Mouse (Mus musculus): ENCODE results near the gene Dohh. TPM values are rescaled to one million over a fixed set of nuclear protein-coding genes. Genes with fewer than 3 reads are reported as not detected.

Dohh gene
- polyA plus RNA-seq, 1 experiment from 2014 or later, result 68.9 TPM

- H3K4me1 ChIP-seq (replicated peaks; ENCODE audit: control insufficient read depth, insufficient read depth, low read length), result peaks cover 28% of the 10 kb centered on the region
- H3K4me3 ChIP-seq (replicated peaks; ENCODE audit: low read length), result peak overlapping the region; percentile 13; the same call in 1 of the 2 replicates
- 44% methylated on average over 12 of the region's 12 CpGs for WGBS
- no peaks in the 10 kb centered on the region for H3K27me3 ChIP-seq (ENCODE audit: control insufficient read depth, insufficient read depth, low read length)
- peaks cover 12% of the 10 kb centered on the region; the same call in 1 of the 2 replicates for H3K36me3 ChIP-seq (replicated peaks; ENCODE audit: control insufficient read depth, insufficient read depth)
- H3K27ac ChIP-seq, result peak overlapping the region; percentile 55; the same call in 1 of the 2 replicates
- no peaks in the 10 kb centered on the region for H3K9me3 ChIP-seq (ENCODE audit: control insufficient read depth, low read length)
- peak overlapping the region; percentile 44 for H3K4me2 ChIP-seq (replicated peaks)
- no peak overlapping the region for H3K9ac ChIP-seq
- ATAC-seq (ENCODE audit: low FRiP score), result no peak
- DNase-seq (ENCODE audit: low spot score), result no peak
Measured at GRCm38 (mm10) chr10:81417227-81418215, 33.3 kb downstream of the Dohh start.

GRCm38 (mm10) chr10:81418216-81419070 lies 34.2 kb downstream of the Dohh start:
- DNase-seq (ENCODE audit: low spot score) (no peak), ATAC-seq (ENCODE audit: low FRiP score) (no peak)
- no peaks in the 10 kb centered on the region for H3K27me3 ChIP-seq (ENCODE audit: control insufficient read depth, insufficient read depth, low read length)

GRCm38 (mm10) chr10:81419111-81419928 lies 35.1 kb downstream of the Dohh start:
- WGBS, result 92% methylated on average over 10 of the region's 10 CpGs
- ATAC-seq (ENCODE audit: low FRiP score) (no peak), DNase-seq (ENCODE audit: low spot score) (no peak)
- Histone ChIP-seq H3K4me2 (replicated peaks) (no peak overlapping the region), H3K27ac (no peak overlapping the region), H3K9me3 (ENCODE audit: control insufficient read depth, low read length) (no peaks in the 10 kb centered on the region), H3K4me3 (replicated peaks; ENCODE audit: low read length) (no peak overlapping the region), H3K36me3 (replicated peaks; ENCODE audit: control insufficient read depth, insufficient read depth) (peaks cover 12% of the 10 kb centered on the region; the same call in 1 of the 2 replicates), H3K27me3 (ENCODE audit: control insufficient read depth, insufficient read depth, low read length) (peaks cover 2% of the 10 kb centered on the region; the same call in 1 of the 2 replicates), H3K9ac (no peak overlapping the region), H3K4me1 (replicated peaks; ENCODE audit: control insufficient read depth, insufficient read depth, low read length) (peaks cover 19% of the 10 kb centered on the region)

More at GRCm38 (mm10) chr10:81418216-81419070, 34.2 kb downstream of the Dohh start:
- Histone ChIP-seq H3K9me3 (ENCODE audit: control insufficient read depth, low read length) (no peaks in the 10 kb centered on the region), H3K4me2 (replicated peaks) (no peak overlapping the region), H3K4me3 (replicated peaks; ENCODE audit: low read length) (no peak overlapping the region), H3K9ac (no peak overlapping the region), H3K27ac (no peak overlapping the region), H3K36me3 (replicated peaks; ENCODE audit: control insufficient read depth, insufficient read depth) (peaks cover 12% of the 10 kb centered on the region; the same call in 1 of the 2 replicates), H3K4me1 (replicated peaks; ENCODE audit: control insufficient read depth, insufficient read depth, low read length) (peaks cover 27% of the 10 kb centered on the region)
- 45% methylated on average over 11 of the region's 11 CpGs for WGBS

DNA sequence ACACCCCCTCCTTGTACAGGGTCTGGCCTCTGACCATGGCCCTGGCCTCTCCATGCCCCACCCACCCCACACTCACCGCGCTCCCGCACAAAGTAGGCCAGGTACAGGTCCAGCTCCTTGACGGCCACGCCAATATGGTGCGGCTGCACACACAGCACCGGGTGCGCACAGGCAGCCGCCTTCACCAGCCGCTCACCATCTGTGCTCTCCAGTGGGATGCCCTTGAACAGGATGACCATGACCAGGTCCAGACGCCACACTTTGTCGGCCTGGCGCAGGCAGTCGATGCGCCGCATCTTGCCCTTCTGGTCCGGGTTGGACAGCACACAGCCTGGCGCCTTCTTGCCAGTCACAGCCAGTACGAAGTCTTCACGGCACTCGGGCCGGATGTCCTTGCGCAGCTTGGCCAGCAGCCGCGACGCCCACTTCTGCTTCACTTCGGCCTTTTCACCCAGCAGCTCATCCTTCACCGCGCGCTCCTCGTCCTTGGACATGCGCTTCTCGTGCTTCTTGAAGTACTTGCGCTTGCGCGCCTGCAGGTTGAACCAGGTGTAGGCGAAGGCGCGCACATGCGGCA lies 36.1 kb downstream of the Dohh start:
- H3K36me3 ChIP-seq (replicated peaks; ENCODE audit: control insufficient read depth, insufficient read depth), result peaks cover 12% of the 10 kb centered on the region; the same call in 1 of the 2 replicates
- H3K27me3 ChIP-seq (ENCODE audit: control insufficient read depth, insufficient read depth, low read length), result peaks cover 8% of the 10 kb centered on the region
- peaks cover 20% of the 10 kb centered on the region for H3K4me1 ChIP-seq (replicated peaks; ENCODE audit: control insufficient read depth, insufficient read depth, low read length)
- ATAC-seq (ENCODE audit: low FRiP score) (no peak), DNase-seq (ENCODE audit: low spot score) (no peak)
- H3K27ac ChIP-seq, result no peak overlapping the region
- no peak overlapping the region for H3K4me2 ChIP-seq (replicated peaks)
- no peaks in the 10 kb centered on the region for H3K9me3 ChIP-seq (ENCODE audit: control insufficient read depth, low read length)
- no peak overlapping the region for H3K4me3 ChIP-seq (replicated peaks; ENCODE audit: low read length)
- H3K9ac ChIP-seq, result no peak overlapping the region
- 86% methylated on average over 40 of the region's 40 CpGs for WGBS

- H3K36me3 ChIP-seq (replicated peaks; ENCODE audit: control insufficient read depth, insufficient read depth), result peaks cover 12% of the 10 kb centered on the region; the same call in 1 of the 2 replicates
- peaks cover 15% of the 10 kb centered on the region for H3K27me3 ChIP-seq (ENCODE audit: control insufficient read depth, insufficient read depth, low read length)
- ATAC-seq (ENCODE audit: low FRiP score) (no peak), DNase-seq (ENCODE audit: low spot score) (no peak)
- no peak overlapping the region for H3K4me2 ChIP-seq (replicated peaks)
- peaks cover 30% of the 10 kb centered on the region for H3K4me1 ChIP-seq (replicated peaks; ENCODE audit: control insufficient read depth, insufficient read depth, low read length)
- no peak overlapping the region for H3K4me3 ChIP-seq (replicated peaks; ENCODE audit: low read length)
- WGBS, result 77% methylated on average over 4 of the region's 4 CpGs
- no peak overlapping the region for H3K9ac ChIP-seq
- no peak overlapping the region for H3K27ac ChIP-seq
- H3K9me3 ChIP-seq (ENCODE audit: control insufficient read depth, low read length), result no peaks in the 10 kb centered on the region
Measured at GRCm38 (mm10) chr10:81421041-81421796, 37.0 kb downstream of the Dohh start.

DNA sequence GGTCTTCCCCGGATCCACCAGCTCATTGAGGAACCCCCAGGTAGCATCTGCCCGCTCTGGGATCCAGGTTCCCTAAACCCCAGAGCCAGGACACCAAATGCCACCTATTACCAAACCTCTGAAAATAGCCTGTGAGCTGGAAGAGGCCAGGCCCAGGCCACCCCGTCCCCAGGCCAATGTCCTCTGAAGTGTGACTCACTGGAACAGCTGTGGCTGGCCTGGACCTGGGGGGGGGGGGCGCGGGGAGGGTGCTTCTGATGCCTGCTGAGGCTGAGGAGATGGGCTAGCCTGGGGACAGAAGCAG lies 37.5 kb downstream of the Dohh start:
- H3K4me1 ChIP-seq (replicated peaks; ENCODE audit: control insufficient read depth, insufficient read depth, low read length), result peaks cover 35% of the 10 kb centered on the region
- H3K4me2 ChIP-seq (replicated peaks), result no peak overlapping the region
- H3K9me3 ChIP-seq (ENCODE audit: control insufficient read depth, low read length), result no peaks in the 10 kb centered on the region
- DNase-seq (ENCODE audit: low spot score) (no peak), ATAC-seq (ENCODE audit: low FRiP score) (no peak)
- H3K27me3 ChIP-seq (ENCODE audit: control insufficient read depth, insufficient read depth, low read length), result peaks cover 18% of the 10 kb centered on the region
- H3K9ac ChIP-seq, result no peak overlapping the region
- peaks cover 12% of the 10 kb centered on the region; the same call in 1 of the 2 replicates for H3K36me3 ChIP-seq (replicated peaks; ENCODE audit: control insufficient read depth, insufficient read depth)
- no peak overlapping the region for H3K27ac ChIP-seq
- WGBS, result 79% methylated on average over 4 of the region's 5 CpGs
- H3K4me3 ChIP-seq (replicated peaks; ENCODE audit: low read length), result no peak overlapping the region

DNA sequence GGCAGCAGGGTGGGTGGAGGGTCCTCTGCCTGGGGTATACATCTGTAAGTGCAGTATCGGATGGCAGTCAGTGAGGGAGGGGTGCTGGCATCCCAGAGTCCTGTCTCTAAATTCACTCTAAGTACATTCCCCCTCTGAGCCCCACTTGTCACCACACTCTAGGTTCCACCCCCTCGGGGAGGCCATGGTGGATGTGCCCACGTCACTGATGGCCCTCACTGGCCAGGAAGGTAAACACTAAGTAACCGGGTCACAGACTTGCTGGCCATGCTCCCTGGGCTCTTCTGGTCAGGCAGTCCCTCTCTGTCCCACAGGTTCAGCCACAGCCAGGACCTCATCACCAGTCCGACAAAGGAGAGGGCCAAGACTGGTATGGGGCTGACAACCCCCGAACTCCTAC lies 38.0 kb downstream of the Dohh start:
- Histone ChIP-seq H3K27ac (no peak overlapping the region), H3K9me3 (ENCODE audit: control insufficient read depth, low read length) (no peaks in the 10 kb centered on the region), H3K36me3 (replicated peaks; ENCODE audit: control insufficient read depth, insufficient read depth) (peaks cover 12% of the 10 kb centered on the region; the same call in 1 of the 2 replicates), H3K4me2 (replicated peaks) (no peak overlapping the region), H3K9ac (no peak overlapping the region), H3K4me3 (replicated peaks; ENCODE audit: low read length) (no peak overlapping the region), H3K27me3 (ENCODE audit: control insufficient read depth, insufficient read depth, low read length) (peaks cover 22% of the 10 kb centered on the region), H3K4me1 (replicated peaks; ENCODE audit: control insufficient read depth, insufficient read depth, low read length) (peaks cover 38% of the 10 kb centered on the region)
- ATAC-seq (ENCODE audit: low FRiP score) (no peak), DNase-seq (ENCODE audit: low spot score) (no peak)
- WGBS, result 91% methylated on average over 6 of the region's 6 CpGs

- peaks cover 28% of the 10 kb centered on the region for H3K27me3 ChIP-seq (ENCODE audit: control insufficient read depth, insufficient read depth, low read length)
- H3K9ac ChIP-seq, result no peak overlapping the region
- no peaks in the 10 kb centered on the region for H3K9me3 ChIP-seq (ENCODE audit: control insufficient read depth, low read length)
- ATAC-seq (ENCODE audit: low FRiP score) (no peak), DNase-seq (ENCODE audit: low spot score) (no peak)
- H3K4me2 ChIP-seq (replicated peaks), result no peak overlapping the region
- 78% methylated on average over 3 of the region's 3 CpGs for WGBS
- no peak overlapping the region for H3K4me3 ChIP-seq (replicated peaks; ENCODE audit: low read length)
- no peak overlapping the region for H3K27ac ChIP-seq
- peaks cover 37% of the 10 kb centered on the region for H3K4me1 ChIP-seq (replicated peaks; ENCODE audit: control insufficient read depth, insufficient read depth, low read length)
- 0 out of 2 replicates have a peak, but pooled peaks cover 12% of the 10 kb centered on the region for H3K36me3 ChIP-seq (replicated peaks; ENCODE audit: control insufficient read depth, insufficient read depth)
Measured at GRCm38 (mm10) chr10:81422661-81423217, 38.5 kb downstream of the Dohh start.

Data from hindbrain, embryonic 14.5 days (tissue).